Mouse (Mus musculus) heart, adult 18-20 months (tissue): ENCODE results near the gene Maml2. TPM values are rescaled to one million over a fixed set of nuclear protein-coding genes. Genes with fewer than 3 reads are reported as not detected.

ENCODE experiments used
- DNase-seq, 2 experiments: peaks; one replicate each; pipeline ENCODE4 v3.0.0; 2021 to 2022; ENCODE audit warnings: mixed read lengths in 1 of 2
- total RNA-seq, 2 experiments: library from RNA; stranded (reverse); gene quantifications; 2 replicates each; pipeline ENCODE4 v1.2.3; 2021

Maml2 gene
- total RNA-seq, 2 experiments from 2014 or later, result 5.3 to 6.0 TPM

- DNase-seq, result no peak
Observed at GRCm38 (mm10) chr9:13446703-13447285, 149.0 kb downstream of the Maml2 start, which contains the start of gene Gm17571. Gm17571 (minus strand) TSS chr9:13446753.

- DNase-seq, result no peak
Observed at GRCm38 (mm10) chr9:13448716-13449115, 151.0 kb downstream of the Maml2 start.

GRCm38 (mm10) chr9:13454651-13455123 lies 156.9 kb downstream of the Maml2 start:
- peak in 1 of 2 experiments; percentile 33 for DNase-seq

- no peak for DNase-seq
Observed at GRCm38 (mm10) chr9:13455231-13455630, 157.5 kb downstream of the Maml2 start.

- no peak for DNase-seq
Observed at GRCm38 (mm10) chr9:13457774-13458173, 160.0 kb downstream of the Maml2 start.

- DNase-seq, result no peak
Observed at GRCm38 (mm10) chr9:13459371-13459770, 161.6 kb downstream of the Maml2 start.

- DNase-seq, result no peak
Observed at GRCm38 (mm10) chr9:13460012-13460411, 162.3 kb downstream of the Maml2 start.

- no peak for DNase-seq
Observed at GRCm38 (mm10) chr9:13460926-13461325, 163.2 kb downstream of the Maml2 start.

- DNase-seq, result no peak
Observed at GRCm38 (mm10) chr9:13465358-13466020, 167.7 kb downstream of the Maml2 start.

- peak; percentile 51 to 58 for DNase-seq
Observed at GRCm38 (mm10) chr9:13466351-13466750, 168.6 kb downstream of the Maml2 start.

GRCm38 (mm10) chr9:13466816-13467215 lies 169.1 kb downstream of the Maml2 start:
- no peak for DNase-seq

- no peak for DNase-seq
Observed at GRCm38 (mm10) chr9:13467745-13468144, 170.0 kb downstream of the Maml2 start.

GRCm38 (mm10) chr9:13468778-13469177 lies 171.0 kb downstream of the Maml2 start:
- DNase-seq, result peak in 1 of 2 experiments; percentile 37

GRCm38 (mm10) chr9:13470013-13470412 lies 172.3 kb downstream of the Maml2 start:
- DNase-seq, result peak; percentile 62 to 75

- no peak for DNase-seq
Observed at GRCm38 (mm10) chr9:13474951-13475350, 177.2 kb downstream of the Maml2 start.

GRCm38 (mm10) chr9:13479275-13479674 lies 181.5 kb downstream of the Maml2 start:
- DNase-seq, result no peak

- no peak for DNase-seq
Observed at GRCm38 (mm10) chr9:13483199-13484068, 185.7 kb downstream of the Maml2 start.

- DNase-seq, result no peak
Observed at GRCm38 (mm10) chr9:13484267-13485240, 186.8 kb downstream of the Maml2 start.

GRCm38 (mm10) chr9:13485914-13486313 lies 188.2 kb downstream of the Maml2 start:
- no peak for DNase-seq

GRCm38 (mm10) chr9:13491107-13491506 lies 193.3 kb downstream of the Maml2 start:
- DNase-seq, result no peak

- DNase-seq, result no peak
Observed at GRCm38 (mm10) chr9:13491854-13492620, 194.3 kb downstream of the Maml2 start.
